Mouse (Mus musculus) splenic B cell, adult 2 months (primary cell): Measurements from ENCODE around the gene Pafah2.

Experiments used
- DNase-seq: peaks from one replicate; pipeline ENCODE4 v3.0.0-alpha.2; 2011; ENCODE audit warnings: low read depth, low spot score
- H3K27me3 ChIP-seq: 2 replicates; pipeline ENCODE4 v1.6.1; 2012; ENCODE audit warnings: mild to moderate bottlenecking, low read length, moderate library complexity, mixed read lengths; ENCODE audit not compliant: control insufficient read depth, poor library complexity, insufficient read depth, severe bottlenecking
- H3K36me3 ChIP-seq: 2 replicates; pipeline ENCODE4 v1.6.1; 2012; ENCODE audit warnings: mild to moderate bottlenecking, low read length, moderate library complexity, mixed read lengths; ENCODE audit not compliant: control insufficient read depth, poor library complexity, insufficient read depth, severe bottlenecking

Pafah2 gene

DNA sequence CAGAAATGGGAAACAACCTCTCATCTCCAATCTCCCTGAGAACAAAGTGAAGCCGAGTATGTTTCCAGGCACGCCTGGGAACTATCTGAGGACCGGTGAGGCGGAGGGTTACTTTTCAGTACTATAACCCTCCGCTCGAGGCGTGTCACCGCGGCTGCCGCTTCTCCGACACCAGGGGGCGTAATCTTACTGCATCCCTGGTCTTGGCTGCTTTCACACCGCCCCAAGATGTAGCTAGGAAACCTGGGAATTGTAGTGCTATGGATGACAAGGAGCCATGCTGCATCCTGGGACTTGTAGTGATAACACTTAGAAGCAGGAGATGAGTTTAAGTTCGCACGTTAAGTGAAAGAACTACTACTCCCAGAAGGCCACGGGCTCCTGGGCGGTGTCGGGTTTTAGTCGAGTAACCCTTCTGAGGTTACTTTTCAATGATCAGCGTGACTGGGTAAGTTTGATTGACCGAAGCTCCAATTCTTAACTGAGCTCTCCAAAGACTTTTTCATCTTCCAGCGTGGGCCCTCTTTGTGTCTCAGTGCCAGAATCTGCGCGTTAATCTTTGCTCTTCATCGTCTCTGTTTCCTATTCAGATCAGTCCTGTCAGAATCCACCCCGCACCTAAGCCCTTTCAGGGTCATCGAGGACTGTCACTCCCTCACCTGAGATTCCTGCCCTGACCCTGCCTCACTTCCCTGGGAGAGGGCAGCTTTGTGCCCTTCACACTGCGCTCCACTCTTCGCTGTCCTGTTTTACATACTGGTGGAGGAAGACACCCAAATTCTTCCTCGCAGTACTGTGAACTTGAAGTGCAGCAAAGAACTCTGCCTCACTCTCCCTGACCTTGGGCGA, at the start of gene Pafah2:
Gene Pafah2 (plus strand): TSS at position 344 of the 849 bp plus-strand sequence.
- DNase-seq, result peak; percentile 98
- Histone ChIP-seq H3K27me3 (peaks cover 1% of the 10 kb centered on the region; the same call in 1 of the 2 replicates), H3K36me3 (no peaks in the 10 kb centered on the region)

DNA sequence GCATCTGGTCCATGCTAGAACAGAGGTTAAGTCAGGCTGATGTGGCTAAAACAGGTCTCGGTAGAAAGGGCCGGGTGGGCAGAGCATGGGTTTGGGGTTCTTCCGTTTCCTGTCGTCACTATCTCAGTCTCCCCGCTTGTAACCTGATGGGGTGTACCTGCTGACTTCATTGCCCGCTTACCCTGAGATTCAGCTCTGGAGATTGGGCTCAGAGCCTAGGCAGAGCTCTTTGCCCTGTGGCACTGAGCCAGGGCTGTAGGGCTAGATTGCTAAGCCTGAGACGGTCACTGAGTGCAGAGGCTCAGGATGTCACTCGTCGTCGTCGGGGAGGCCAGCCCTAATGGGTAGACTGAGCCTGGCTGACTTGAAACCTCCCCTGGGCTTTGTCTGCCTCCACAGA, 48.0 kb upstream of the Pafah2 start:
- H3K27me3 ChIP-seq, result no peaks in the 10 kb centered on the region
- DNase-seq, result no peak
- no peaks in the 10 kb centered on the region for H3K36me3 ChIP-seq

DNA sequence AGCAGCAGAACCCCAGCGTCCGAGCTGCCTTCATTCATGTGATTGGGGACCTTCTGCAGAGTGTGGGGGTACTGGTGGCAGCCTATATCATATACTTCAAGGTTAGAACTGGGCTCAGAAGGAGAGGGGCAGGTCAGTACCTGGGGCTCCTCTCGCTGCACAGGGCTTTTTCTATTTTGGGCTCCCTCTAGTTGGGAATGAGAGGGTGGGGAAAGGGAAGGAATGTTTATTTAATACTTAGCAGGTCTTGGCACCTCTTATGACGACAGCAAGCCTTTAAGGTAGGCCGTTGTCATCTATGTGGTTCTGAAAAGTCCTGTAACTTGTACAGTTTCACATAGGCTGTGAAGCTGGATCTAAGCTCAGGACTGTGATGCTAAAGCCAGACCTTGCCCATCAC, 47.6 kb upstream of the Pafah2 start:
- DNase-seq, result no peak
- H3K27me3 ChIP-seq, result no peaks in the 10 kb centered on the region
- H3K36me3 ChIP-seq, result no peaks in the 10 kb centered on the region

DNA sequence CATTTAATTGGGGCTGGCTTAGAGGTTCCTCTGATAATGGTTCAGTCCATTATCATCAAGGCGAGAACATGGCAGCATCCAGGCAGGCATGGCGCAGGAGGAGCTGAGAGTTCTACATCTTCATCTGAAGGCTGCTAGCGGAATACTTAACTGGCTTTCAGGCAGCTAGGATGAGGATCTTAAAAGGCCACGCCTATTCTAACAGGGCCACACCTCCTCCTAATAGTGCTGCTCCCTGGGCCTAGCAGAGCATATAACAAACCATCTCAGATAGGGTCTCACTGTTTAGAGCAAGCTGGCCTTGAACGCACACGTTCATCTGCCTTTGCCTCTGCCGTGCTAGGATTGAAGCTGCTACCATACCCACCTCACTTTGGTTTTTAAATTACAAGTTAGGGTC, 46.3 kb upstream of the Pafah2 start:
- no peak for DNase-seq
- H3K27me3 ChIP-seq, result no peaks in the 10 kb centered on the region
- no peaks in the 10 kb centered on the region for H3K36me3 ChIP-seq

DNA sequence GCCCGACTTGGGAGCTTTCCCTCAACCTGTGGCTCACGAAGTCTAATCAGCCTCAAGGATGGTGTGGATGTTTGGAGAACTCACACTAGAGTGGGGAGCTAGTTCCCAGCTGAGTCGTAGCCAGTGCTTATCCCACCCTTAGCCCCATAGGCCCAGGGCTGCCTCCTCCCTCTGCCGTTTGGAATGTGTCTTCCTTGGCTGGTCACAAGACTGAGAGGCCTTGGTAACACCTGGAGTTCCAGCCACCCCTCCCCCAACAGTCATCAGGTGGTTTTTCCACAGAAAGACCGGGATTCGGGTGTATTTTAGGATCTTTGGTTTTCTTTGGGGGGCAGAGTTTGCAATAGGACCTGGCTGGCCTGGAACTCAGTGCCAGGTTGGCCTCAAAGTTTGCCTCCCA, 45.5 kb upstream of the Pafah2 start:
- H3K27me3 ChIP-seq, result no peaks in the 10 kb centered on the region

DNA sequence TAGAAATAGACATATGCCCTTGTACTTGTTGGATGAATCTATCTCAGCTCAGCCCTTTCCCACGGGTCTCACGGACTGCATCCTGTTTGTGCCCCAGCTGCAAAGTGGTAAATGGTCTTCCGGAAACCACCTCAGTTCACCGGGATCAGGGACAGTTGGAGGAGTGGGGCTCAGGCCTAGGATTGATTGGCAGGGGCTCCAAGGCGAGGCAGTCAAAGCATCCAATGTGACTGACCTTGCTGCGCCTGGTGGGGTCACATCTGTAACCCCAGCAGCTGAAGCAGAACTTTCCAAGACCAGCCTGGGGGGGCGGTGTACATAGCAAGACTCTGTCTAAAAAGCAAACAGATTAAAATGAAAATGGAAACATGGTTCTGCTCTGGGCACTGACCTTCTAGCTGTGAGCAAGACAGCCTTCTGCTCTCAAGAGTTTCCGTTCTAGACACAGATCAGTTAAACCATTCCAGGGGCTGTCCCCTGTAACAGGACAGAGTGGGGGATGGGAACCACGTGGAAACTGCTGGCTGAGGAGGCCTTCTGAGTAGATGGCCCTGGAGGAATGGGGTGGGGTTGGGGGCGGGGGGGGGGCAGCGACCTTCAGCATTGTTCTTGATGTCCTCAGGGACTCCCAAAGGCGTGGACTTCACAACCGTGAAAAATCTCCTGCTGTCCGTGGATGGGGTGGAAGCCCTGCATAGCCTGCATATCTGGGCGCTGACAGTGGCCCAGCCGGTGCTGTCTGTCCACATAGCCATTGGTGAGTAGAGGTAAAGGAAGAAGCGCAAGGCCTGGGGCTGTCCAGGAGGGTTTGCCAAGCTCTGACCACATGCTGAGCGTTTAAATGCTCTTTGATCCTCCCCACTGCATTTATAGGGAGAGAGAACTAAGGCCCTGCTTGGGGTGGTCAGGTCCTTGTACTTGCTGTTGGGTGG, 44.5 kb upstream of the Pafah2 start:
- Histone ChIP-seq H3K27me3 (no peaks in the 10 kb centered on the region), H3K36me3 (no peaks in the 10 kb centered on the region)
- DNase-seq, result no peak

More for the DNA sequence above, 45.5 kb upstream of the Pafah2 start:
- no peak for DNase-seq
- H3K36me3 ChIP-seq, result no peaks in the 10 kb centered on the region

DNA sequence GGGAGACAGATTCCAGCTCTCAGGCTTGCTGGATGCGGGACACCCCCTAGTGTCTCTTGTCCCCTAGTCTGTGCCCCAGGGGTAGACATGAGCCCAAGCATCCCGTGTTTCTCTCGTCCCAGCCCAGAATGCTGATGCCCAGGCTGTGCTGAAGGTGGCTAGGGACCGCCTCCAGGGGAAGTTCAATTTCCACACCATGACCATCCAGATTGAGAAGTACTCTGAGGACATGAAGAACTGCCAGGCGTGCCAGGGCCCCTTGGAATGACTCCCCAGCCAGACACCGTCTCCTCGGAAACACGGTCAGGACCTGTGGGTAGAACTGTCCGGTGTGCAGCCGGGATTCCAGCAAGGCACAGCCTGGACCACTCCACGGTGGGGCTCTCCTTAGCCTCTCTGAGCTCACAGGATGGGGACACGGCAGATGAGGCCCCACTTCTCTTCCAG, 43.8 kb upstream of the Pafah2 start:
- Histone ChIP-seq H3K36me3 (no peaks in the 10 kb centered on the region), H3K27me3 (no peaks in the 10 kb centered on the region)
- no peak for DNase-seq

DNA sequence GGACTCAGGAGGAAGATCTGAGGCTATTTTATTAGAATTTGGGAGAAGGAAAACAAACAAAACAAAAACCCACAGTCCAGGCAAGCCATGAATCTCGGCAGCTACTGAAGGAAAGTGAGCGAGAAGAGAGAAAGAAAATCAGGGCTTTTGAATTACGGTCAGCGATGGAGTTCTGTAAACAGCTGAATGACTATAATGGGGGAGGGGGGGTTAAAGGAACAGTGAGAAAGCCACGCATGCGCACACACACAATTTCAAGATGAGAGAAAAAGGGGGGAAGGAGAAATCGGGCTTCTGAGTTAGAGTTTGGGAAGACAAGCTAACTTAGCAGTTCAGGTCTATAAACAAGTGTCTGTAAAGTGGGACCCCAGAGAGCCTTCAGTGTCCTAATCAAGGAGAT, 43.2 kb upstream of the Pafah2 start:
- no peaks in the 10 kb centered on the region for H3K36me3 ChIP-seq
- DNase-seq, result no peak
- H3K27me3 ChIP-seq, result no peaks in the 10 kb centered on the region

DNA sequence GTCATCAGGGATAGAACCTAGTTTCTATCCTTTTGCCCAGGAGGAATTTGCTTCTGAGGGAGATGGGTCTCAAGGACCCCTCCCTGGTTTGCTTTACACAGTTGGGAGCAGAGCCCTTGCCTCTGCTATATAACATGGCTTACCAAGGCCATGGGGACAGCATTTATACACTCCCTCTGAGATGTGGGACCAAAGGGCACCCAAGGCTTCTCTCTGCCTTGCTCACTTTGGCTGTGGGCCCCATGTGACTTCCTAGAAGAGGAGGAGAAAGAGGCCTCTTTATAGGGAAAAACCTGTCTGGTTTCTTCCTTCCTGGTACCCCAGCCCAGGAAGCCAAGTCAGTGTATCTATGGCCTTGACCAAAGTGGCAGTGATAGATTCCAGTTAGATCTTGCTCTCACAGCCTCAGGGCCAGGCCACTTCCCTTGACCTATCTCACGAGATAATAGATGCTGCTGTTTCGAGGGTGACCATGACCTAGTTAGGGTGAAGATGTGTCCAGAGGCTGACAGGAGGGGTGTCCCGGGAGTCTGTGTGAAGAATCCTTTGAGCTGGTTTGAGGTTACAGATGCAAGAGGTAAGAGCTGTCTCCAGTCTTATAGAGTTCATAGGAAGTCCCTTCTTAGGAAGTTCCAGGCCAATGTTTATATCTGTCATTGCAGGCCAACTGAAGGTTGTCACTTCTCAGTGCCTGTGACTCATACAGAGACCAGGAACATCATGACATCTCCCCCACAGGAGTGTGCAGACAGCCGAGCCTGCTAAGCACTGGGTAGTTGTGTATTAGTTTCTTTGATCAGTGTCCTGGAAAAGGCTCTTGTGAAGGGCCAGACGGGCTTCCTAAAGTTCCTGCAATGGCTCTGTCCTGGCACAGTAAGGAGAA, 42.4 kb upstream of the Pafah2 start:
- no peaks in the 10 kb centered on the region for H3K27me3 ChIP-seq
- no peaks in the 10 kb centered on the region for H3K36me3 ChIP-seq
- no peak for DNase-seq

DNA sequence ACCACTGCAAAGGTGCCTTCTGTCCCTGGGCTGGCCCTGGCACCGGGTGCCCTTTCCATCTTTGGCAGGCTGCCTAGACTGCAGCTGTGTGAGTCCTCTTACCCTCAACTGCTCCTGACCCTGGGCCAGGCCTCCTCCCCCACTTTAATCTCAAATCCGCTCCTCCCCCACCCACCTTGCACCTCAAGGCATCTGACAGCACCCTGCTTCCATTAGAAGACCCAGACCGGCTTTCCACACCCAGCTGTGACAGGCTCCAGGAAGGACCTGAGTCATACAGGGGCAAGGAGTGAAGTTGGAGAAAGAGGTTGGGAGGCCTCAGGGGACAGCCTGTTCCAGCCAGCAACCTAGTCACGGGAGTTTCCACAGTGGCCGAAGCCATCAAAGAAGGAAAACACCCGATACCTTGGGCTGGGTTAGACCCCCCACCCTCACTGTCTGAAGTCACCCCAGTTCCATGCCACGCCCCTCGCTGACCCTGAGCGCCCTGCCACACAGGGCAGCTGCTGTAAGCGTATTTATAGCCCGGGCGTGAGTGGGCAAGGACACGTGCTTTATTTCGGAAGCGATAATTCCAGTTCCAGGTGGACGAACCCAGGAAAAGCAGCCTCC, 40.2 kb upstream of the Pafah2 start:
- no peak for DNase-seq
- Histone ChIP-seq H3K27me3 (no peaks in the 10 kb centered on the region), H3K36me3 (no peaks in the 10 kb centered on the region)

DNA sequence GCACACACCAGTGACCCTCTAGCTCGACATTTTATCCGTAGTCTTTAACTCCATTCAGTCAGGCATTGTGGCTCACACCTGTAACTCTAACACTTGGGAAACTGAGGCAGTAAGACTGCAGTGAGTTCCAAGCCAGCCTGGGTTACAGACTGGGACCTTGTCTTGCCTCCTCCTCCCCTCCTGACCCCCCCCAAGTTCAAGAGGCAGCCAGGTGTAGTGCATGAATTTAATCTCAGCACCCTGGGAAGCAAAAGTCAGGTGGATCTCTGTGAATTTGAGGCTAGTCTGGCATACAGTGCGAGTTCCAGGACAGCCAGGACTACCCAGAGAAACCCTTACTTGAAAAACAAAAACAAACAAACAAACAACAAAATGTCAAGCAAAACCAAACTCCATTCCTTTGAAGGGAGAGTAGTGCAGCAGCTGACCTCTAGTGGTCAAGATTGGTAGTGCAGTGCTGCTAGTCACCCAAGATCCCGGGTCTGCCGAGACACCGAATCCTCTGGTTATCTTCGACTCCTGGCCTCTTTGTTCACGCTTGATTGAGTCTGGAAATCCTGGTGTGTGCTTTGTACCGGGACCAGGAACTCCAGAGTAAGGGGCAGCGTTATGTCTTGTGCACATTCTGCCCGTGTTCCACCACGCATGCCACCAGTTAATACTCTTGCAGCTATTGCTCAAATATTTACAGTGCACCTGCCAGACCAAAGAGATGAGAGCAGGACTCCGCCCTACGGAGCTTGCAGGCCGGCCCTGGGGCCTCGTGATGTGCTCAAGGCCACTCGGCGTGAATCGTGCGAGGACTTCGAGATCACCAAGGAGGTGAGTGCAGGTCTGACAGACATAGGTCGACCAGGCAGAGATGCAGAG, 39.3 kb upstream of the Pafah2 start:
- no peaks in the 10 kb centered on the region for H3K36me3 ChIP-seq
- DNase-seq, result peak; percentile 84
- no peaks in the 10 kb centered on the region for H3K27me3 ChIP-seq

DNA sequence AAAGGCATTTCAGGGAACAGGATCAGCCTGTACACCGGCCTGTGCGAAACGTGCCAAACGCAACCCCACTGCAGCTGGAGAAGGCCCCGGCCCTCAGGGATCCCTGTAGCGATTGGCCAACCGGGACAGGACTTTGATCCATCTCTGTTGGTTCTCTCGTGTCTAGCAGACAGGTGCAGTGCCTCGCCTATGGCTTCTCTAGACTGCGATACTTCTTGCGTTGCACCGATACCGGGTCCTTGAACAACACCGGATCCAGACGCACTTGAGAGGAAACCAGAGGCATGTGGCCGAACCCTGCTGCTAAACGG, 38.7 kb upstream of the Pafah2 start:
- H3K27me3 ChIP-seq, result no peaks in the 10 kb centered on the region
- no peak for DNase-seq
- no peaks in the 10 kb centered on the region for H3K36me3 ChIP-seq

DNA sequence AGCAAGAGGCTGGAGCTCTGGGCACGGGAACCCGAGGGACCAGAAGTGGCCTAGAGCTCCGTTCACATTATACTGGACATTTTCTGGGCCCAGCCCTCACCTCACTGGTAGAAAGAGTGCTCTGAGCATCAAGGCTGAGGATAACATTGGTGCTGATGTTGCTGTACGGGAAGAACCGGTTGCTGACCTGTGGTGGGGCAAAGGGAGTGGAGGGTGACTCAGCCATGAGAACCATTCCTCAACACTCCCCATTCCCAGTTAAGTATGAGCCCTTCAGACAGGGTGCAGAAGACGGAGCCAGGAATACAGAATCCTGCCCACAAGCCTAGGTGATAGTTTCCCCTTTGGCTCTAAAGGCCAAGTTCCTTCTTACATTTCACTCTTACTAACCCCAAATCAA, 36.5 kb upstream of the Pafah2 start:
- no peaks in the 10 kb centered on the region for H3K36me3 ChIP-seq
- H3K27me3 ChIP-seq, result no peaks in the 10 kb centered on the region
- DNase-seq, result no peak
